Mouse (Mus musculus) right cerebral cortex, postnatal 14 days (tissue): Measurements from ENCODE around the gene Ssr1.

Experiments
- DNase-seq: peaks from one replicate; pipeline ENCODE4 v3.0.0; 2022

Gene Ssr1

GRCm38 (mm10) chr13:37993704-37994404 lies at the start of gene Ssr1:
TSS of gene Ssr1 (minus strand) at chr13:37994217.
- DNase-seq: peak; percentile 98

- DNase-seq: no peak
These were observed 43.8 kb upstream of the Ssr1 start for GRCm38 (mm10) chr13:38037811-38038210.

GRCm38 (mm10) chr13:38037044-38037687 lies 43.1 kb upstream of the Ssr1 start, which contains the start of gene Cage1:
TSS of gene Cage1 (minus strand) at chr13:38037069.
- DNase-seq: peak; percentile 95

- DNase-seq: no peak
These were observed 42.5 kb upstream of the Ssr1 start, which contains the start of gene Riok1 for GRCm38 (mm10) chr13:38036343-38037043. TSS of gene Riok1 (plus strand) at chr13:38036995.

DNA sequence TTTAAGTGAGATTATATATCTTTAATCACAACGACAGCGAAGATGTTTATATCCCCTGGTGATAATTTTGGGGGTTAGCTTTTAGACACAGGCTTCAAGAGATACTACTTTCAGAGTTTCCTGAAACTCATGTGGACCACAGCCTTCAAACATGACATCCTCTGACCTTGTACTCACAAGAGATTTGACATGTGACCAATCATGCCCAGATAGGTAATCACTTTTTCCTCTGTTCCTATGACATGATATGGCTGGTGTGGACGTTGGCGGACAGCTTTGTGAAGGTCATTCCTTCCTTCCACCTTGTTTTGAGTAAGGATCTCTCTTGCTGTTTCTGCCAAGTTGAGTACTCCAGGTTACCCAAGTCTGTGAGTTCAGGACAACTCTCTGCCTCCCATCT lies 34.4 kb upstream of the Ssr1 start:
- DNase-seq: no peak

- no peak for DNase-seq
These were observed 33.7 kb upstream of the Ssr1 start for GRCm38 (mm10) chr13:38027618-38028248.

DNA sequence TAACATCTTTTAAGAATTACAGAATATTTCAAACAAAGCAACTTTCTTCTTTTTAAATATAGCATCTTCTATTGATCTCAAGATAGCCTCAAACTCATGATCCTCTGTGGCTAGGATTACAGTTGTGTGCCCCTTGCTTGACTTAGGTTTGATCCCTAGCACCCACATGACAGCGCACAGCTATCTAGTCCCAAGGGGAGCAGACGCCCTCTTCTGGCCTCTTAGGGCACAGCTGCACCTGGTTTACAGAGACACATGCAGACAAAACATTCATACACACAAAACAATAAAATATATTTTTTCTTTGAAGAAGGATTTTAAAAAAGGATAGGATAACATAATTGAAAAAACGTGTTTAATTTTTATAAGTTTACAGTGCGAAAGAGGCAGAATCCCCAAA lies 31.9 kb upstream of the Ssr1 start:
- no peak for DNase-seq

DNA sequence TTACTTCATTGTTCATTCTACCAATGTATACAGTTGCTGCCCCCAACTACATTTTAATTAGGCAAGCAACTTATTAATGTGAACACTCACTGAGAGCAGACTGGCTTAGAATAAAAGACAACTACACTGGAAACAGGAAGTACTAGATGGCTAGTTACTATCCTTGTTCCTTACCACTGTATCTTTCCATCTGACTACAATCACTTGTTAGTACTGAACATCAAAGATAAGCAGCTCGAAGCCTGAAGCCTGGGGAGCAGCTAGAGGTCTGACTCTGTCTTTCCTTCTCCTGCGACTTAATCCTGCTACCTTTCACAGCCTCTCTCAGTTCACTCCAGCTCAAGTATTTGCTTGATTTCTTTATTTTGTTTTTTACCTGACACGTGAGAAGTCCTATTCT lies 24.8 kb upstream of the Ssr1 start:
- DNase-seq: no peak

DNA sequence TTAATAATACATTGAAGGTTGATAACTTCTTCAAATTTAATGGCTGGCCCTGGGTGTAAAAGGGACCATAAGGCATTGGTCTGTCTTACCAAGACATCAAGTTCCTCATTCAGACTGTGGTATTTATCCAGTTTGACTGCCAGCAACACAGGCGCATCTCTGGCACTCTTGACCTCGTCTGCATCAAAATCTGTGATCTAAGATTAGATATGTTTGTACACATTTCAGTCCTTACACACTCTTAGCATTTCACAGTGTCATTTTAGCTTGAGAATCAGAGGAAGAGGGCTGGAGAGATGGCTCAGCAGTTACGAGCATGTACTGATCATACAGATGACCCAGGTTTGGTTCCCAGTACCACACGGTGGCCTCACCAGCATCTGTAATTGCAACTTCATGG lies 21.6 kb upstream of the Ssr1 start:
- no peak for DNase-seq

GRCm38 (mm10) chr13:38012436-38012835 lies 18.4 kb upstream of the Ssr1 start:
- DNase-seq: no peak

DNA sequence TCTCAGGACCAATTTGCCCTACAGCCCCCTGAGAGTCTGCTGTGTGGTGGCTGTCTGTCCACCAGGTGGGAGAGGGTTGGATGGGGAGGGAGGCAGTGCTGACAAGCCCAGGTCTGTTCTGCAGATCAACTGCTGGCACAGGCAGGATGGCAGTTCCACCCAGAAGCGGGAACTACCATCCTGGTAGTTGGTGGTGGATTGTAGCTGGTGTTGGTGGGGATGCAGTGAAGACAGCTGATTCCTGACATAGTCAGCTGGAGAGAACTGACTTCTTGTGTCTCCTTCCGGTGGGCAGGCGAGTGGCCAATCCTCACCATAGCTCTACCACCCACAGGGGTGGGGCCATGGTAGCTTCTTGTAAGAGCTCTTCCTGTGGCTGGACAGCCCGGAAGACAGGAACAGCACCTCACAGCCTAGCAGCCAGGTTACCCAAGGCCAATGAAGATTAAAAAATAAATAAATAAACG lies 16.5 kb upstream of the Ssr1 start:
- DNase-seq: no peak

- no peak for DNase-seq
These were observed 15.8 kb upstream of the Ssr1 start for GRCm38 (mm10) chr13:38009721-38010408.

DNA sequence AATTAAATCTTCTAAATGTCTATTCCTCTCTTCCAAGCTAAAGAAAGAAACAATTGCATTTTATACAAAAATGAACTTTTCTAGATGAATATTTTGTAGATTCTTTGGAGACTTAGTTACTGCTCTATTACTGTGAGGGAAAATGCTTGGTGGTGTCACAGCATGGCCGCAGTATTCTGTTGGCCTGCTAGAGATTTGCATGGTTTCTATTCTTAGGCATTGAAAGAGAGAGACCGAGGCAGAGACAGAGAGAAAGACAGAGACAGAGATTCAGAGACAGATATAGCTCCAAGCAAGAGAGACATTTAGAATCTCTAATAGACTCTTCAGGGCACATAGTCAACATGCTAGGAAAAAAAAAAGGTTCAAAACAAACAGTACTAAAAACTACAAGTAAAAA lies 14.0 kb upstream of the Ssr1 start:
- DNase-seq: no peak

DNA sequence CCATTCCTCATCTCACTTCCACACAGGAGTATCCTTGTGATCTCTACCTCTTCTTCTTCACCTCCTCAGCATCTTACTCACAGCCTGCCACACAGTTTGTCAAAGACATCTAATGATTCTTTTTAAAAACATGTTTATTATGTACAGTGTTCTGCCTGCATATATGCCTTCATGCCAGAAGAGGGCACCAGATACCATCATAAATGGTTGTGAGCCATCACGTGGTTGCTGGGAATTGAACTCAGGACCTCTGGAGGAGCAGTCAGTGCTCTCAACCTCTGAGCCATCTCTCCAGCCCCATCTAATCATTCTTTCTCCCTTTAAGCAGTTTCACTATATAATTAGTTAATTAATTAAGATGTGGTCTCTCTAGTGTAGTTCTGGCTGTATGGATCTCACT lies 8.4 kb upstream of the Ssr1 start:
- no peak for DNase-seq

DNA sequence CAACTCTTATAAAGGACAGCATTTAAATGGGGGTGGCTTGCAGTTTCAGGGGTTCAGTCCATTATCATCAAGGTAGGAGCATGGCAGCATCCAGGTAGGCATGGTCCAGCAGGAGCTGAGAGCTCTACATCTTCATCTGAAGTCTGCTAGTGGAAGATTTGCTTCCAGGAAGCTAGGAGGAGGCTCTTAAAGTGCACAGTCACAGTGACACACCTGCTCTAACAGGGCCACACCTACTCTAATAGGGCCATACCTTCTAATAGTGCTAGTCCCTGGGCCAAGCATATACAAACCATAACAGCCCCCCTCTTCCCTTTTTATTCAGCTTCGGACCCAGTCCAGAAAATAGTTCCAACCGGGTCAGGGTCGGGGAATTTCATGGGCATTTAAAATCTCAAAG lies 5.7 kb upstream of the Ssr1 start:
- no peak for DNase-seq

DNA sequence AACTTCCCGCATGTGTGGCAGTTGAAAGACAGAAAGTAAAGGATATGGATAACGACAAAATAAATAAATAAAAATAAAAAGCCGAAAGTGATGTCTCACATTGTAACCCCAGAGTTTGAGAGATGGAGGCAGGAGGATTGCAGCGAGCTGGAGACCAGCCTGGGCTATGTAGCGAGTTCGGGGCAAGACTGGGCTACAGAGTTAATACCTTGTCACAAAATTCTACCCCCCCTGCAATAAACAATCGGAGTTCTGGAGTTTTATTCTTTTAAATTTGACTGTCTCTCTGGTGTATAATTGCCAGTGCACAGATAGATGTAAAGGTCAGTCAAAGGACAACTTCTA lies 360 bp upstream of the Ssr1 start:
- no peak for DNase-seq

- no peak for DNase-seq
These were observed 677 bp downstream of the Ssr1 start for GRCm38 (mm10) chr13:37993376-37993703.

- no peak for DNase-seq
These were observed 1.2 kb downstream of the Ssr1 start for GRCm38 (mm10) chr13:37992638-37993371.

DNA sequence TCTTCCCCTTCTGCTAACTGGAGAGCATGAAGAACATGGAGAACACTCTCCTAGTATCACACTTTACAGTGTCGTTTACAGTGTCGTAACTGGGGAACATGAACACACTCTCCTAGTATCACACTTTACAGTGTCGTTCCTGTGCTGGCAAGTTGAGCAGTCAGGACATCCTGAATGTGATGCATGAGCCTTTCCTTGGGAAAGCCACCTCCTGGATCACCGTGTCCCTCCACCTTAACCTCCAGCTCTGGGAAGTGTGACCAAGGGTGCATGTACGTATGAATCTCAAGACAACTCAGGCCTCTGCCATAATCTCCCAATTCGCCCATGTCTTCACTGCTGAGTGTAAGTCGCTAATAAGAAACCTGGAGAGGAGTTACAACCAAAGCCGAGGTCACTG lies 4.3 kb downstream of the Ssr1 start:
- no peak for DNase-seq

- DNase-seq: no peak
These were observed 7.9 kb downstream of the Ssr1 start for GRCm38 (mm10) chr13:37986166-37986565.

GRCm38 (mm10) chr13:37981063-37981462 lies 13.0 kb downstream of the Ssr1 start:
- DNase-seq: no peak

GRCm38 (mm10) chr13:37980346-37980745 lies 13.7 kb downstream of the Ssr1 start:
- no peak for DNase-seq
